Mouse (Mus musculus) layer of hippocampus, postnatal 25 days (tissue): ENCODE results near the gene Ctxn1. TPM values are rescaled to one million over a fixed set of nuclear protein-coding genes. Genes with fewer than 3 reads are reported as not detected.

ENCODE experiments used
- DNase-seq, 2 experiments: peaks; one replicate each; pipeline ENCODE4 v3.0.0; 2022; ENCODE audit warnings: mixed read lengths in 2 of 2, low spot score in 1 of 2; ENCODE audit errors: extremely low spot score in 1 of 2
- total RNA-seq, 2 experiments: library from RNA; stranded (reverse); gene quantifications; 2 replicates each; pipeline ENCODE4 v1.2.3; 2021

Ctxn1 gene
- total RNA-seq, 2 experiments from 2014 or later, result 560 to 594 TPM

GRCm38 (mm10) chr8:4252116-4252760 lies 6.8 kb downstream of the Ctxn1 start:
- no peak for DNase-seq

- peak; percentile 85 to 95 for DNase-seq
These were observed 8.6 kb downstream of the Ctxn1 start for GRCm38 (mm10) chr8:4250306-4250970.

GRCm38 (mm10) chr8:4249213-4249612 lies 9.9 kb downstream of the Ctxn1 start:
- DNase-seq, result no peak

- DNase-seq, result no peak
These were observed 11.0 kb downstream of the Ctxn1 start, which contains the start of gene Tgfbr3l for GRCm38 (mm10) chr8:4247951-4248540. Gene Tgfbr3l, plus strand, starts transcription at chr8:4248214.

GRCm38 (mm10) chr8:4247241-4247640 lies 11.8 kb downstream of the Ctxn1 start:
- no peak for DNase-seq

GRCm38 (mm10) chr8:4245737-4246136 lies 13.3 kb downstream of the Ctxn1 start:
- DNase-seq, result no peak

GRCm38 (mm10) chr8:4245061-4245460 lies 14.0 kb downstream of the Ctxn1 start:
- DNase-seq, result no peak

- no peak for DNase-seq
These were observed 19.7 kb downstream of the Ctxn1 start for GRCm38 (mm10) chr8:4239193-4239890.

- peak; percentile 99 for DNase-seq
These were observed 20.5 kb downstream of the Ctxn1 start, which contains the start of the genes Map2k7 and Gm49320 for GRCm38 (mm10) chr8:4238434-4239192. Gene Map2k7, plus strand, starts transcription at chr8:4238740. Gene Gm49320, plus strand, starts transcription at chr8:4238865.

GRCm38 (mm10) chr8:4237814-4238433 lies 21.1 kb downstream of the Ctxn1 start:
- no peak for DNase-seq

GRCm38 (mm10) chr8:4230612-4231351 lies 28.3 kb downstream of the Ctxn1 start:
- DNase-seq, result no peak

GRCm38 (mm10) chr8:4229784-4230183 lies 29.3 kb downstream of the Ctxn1 start:
- no peak for DNase-seq

- DNase-seq, result no peak
These were observed 31.2 kb downstream of the Ctxn1 start for GRCm38 (mm10) chr8:4227919-4228318.

- DNase-seq, result no peak
These were observed 32.2 kb downstream of the Ctxn1 start, which contains the start of gene Lrrc8e for GRCm38 (mm10) chr8:4226739-4227347. Gene Lrrc8e, plus strand, starts transcription at chr8:4226827.

GRCm38 (mm10) chr8:4226323-4226722 lies 32.8 kb downstream of the Ctxn1 start:
- DNase-seq, result no peak

- DNase-seq, result no peak
These were observed 37.0 kb downstream of the Ctxn1 start for GRCm38 (mm10) chr8:4222059-4222458.

- DNase-seq, result no peak
These were observed 39.5 kb downstream of the Ctxn1 start for GRCm38 (mm10) chr8:4219617-4220016.

GRCm38 (mm10) chr8:4216791-4217621 lies 42.1 kb downstream of the Ctxn1 start, which contains the start of gene Prr36:
Gene Prr36, minus strand, starts transcription at chr8:4217459.
- peak; percentile 49 to 56 for DNase-seq
